Comparison of ENCODE assay signal across 8 mouse cellular contexts in genomic region chr10:5593464-5593863, GRCm38 (mm10). TPM values are rescaled to one million over a fixed set of nuclear protein-coding genes. Genes with fewer than 3 reads are reported as not detected.
A peak's percentile ranks its signal among the peaks of the same experiment; 100 is the strongest.
DNase-seq lines count a peak whose midpoint lies in the region; ATAC-seq and TF ChIP-seq lines count a peak whose summit lies in the region.

Gene Myct1, plus strand, starts transcription at chr10:5593775.

- H3K4me2 ChIP-seq in heart, embryonic 15.5 days, result peak within 1 kb of the TSS; percentile 9; the same call in 1 of the 2 replicates
- no peak within 1 kb of the TSS for H3K4me2 ChIP-seq in liver, postnatal 0 days (ENCODE audit: low read depth, low read length)

- H3K4me1 ChIP-seq in G1E (ENCODE audit: insufficient read depth, low read depth, low read length), result no peaks in the 10 kb centered on the region
- peaks cover 6% of the 10 kb centered on the region; the same call in 1 of the 2 replicates for H3K4me1 ChIP-seq in heart, embryonic 15.5 days (replicated peaks)
- H3K4me1 ChIP-seq in liver, postnatal 0 days (ENCODE audit: insufficient read depth), result no peaks in the 10 kb centered on the region

- TF ChIP-seq CTCF in G1E (IDR thresholded peaks at IDR 0.05; ENCODE audit: low read depth, low read length), result no peak
- no peak for TF ChIP-seq CTCF in liver, postnatal 0 days (IDR thresholded peaks at IDR 0.05; ENCODE audit: low read depth)

- TF ChIP-seq EP300 in liver, postnatal 0 days (IDR thresholded peaks at IDR 0.05; ENCODE audit: low read depth), result peak; percentile 77

- WGBS in heart, embryonic 15.5 days, result 9% methylated on average over 5 of the region's 5 CpGs
- 16% methylated on average over 5 of the region's 5 CpGs for WGBS in liver, postnatal 0 days (ENCODE audit: insufficient replicate concordance)

- H3K27me3 ChIP-seq in G1E (ENCODE audit: insufficient read depth, low read length), result no peaks in the 10 kb centered on the region
- no peaks in the 10 kb centered on the region for H3K27me3 ChIP-seq in heart, embryonic 15.5 days
- no peaks in the 10 kb centered on the region for H3K27me3 ChIP-seq in liver, postnatal 0 days (ENCODE audit: insufficient read depth, low read length)

- H3K27ac ChIP-seq in heart, embryonic 15.5 days, result peak within 1 kb of the TSS; percentile 50; the same call in 1 of the 2 replicates
- H3K27ac ChIP-seq in liver, postnatal 0 days (ENCODE audit: low read depth), result no peak within 1 kb of the TSS

- H3K9me3 ChIP-seq in G1E (replicated peaks), result no peaks in the 10 kb centered on the region
- no peaks in the 10 kb centered on the region for H3K9me3 ChIP-seq in heart, embryonic 15.5 days (replicated peaks)
- H3K9me3 ChIP-seq in liver, postnatal 0 days (ENCODE audit: low read length), result no peaks in the 10 kb centered on the region

- H3K36me3 ChIP-seq in G1E (replicated peaks), result no peaks in the 10 kb centered on the region
- H3K36me3 ChIP-seq in heart, embryonic 15.5 days, result no peaks in the 10 kb centered on the region
- no peaks in the 10 kb centered on the region for H3K36me3 ChIP-seq in liver, postnatal 0 days (replicated peaks; ENCODE audit: insufficient read depth, low read length)

- peak; percentile 4 for DNase-seq in embryo, embryonic 10.5 days (ENCODE audit: low spot score)
- DNase-seq in embryo, embryonic 11 days, result no peak
- no peak for DNase-seq in G1E (ENCODE audit: low spot score)
- DNase-seq in liver, postnatal 0 days, result no peak
- no peak for DNase-seq in adrenal gland, postnatal 10 days
- no peak for DNase-seq in spleen, adult 18-20 months

- 0 out of 2 replicates have a peak within 1 kb of the TSS, but pooled peaks have one; percentile 10 for H3K9ac ChIP-seq in heart, embryonic 15.5 days
- no peak within 1 kb of the TSS for H3K9ac ChIP-seq in liver, postnatal 0 days (replicated peaks)

- no peak within 1 kb of the TSS for H3K4me3 ChIP-seq in G1E (ENCODE audit: low read depth, low read length)
- H3K4me3 ChIP-seq in heart, embryonic 15.5 days, result peak within 1 kb of the TSS; percentile 31
- H3K4me3 ChIP-seq in liver, postnatal 0 days (ENCODE audit: low read depth, low read length), result peak within 1 kb of the TSS; percentile 18

- peak; percentile 8; the same call in 1 of the 2 replicates for ATAC-seq in G1E (ENCODE audit: extremely low read depth, insufficient number of reproducible peaks, low FRiP score, poor library complexity, severe bottlenecking)
- no peak for ATAC-seq in heart, embryonic 15.5 days (replicated peaks; ENCODE audit: insufficient number of reproducible peaks, insufficient read depth, low FRiP score, low read depth)
- no peak for ATAC-seq in liver, postnatal 0 days
- ATAC-seq in CD4-positive, CD25-positive, alpha-beta regulatory T cell, adult 4 months, result no peak

RNA-seq across cellular contexts. Expression of gene Myct1, which starts in this region (rescaled TPM):
- total RNA-seq in G1E (2014; fragmentation: Nextera tagmentation) (5.6 and 5.9 TPM in 2 replicates), G1E (2017) (2.4 and 2.9 TPM in 2 replicates)
- 2.5 and 3.0 TPM in 2 replicates for polyA plus RNA-seq in G1E (2012)
- 5.2 and 7.9 TPM in 2 replicates for polyA plus RNA-seq in heart, embryonic 15.5 days (2015; fragmentation: Nextera tagmentation; extraction: Ambion mirVana)
- 3.3 and 3.5 TPM in 2 replicates for polyA plus RNA-seq in liver, postnatal 0 days (2015; fragmentation: Nextera tagmentation; extraction: Ambion mirVana)
- polyA plus RNA-seq in CD4-positive, CD25-positive, alpha-beta regulatory T cell, adult 4 months (2017; shearing (Covaris generic)), result not detected
- 10 to 100 TPM in 1 of 2 experiments, 1 to 10 TPM in 1; 8.5 to 13.4 TPM for total RNA-seq in adrenal gland, postnatal 10 days (2021)
